ENCODE assay signal across 20 mouse cellular contexts in genomic region chr6:49924296-49924695, GRCm38 (mm10).
"Had no signal": no experiment of that assay in that cellular context is flagged by ENCODE, and none has a peak within 500 bp of the region (broad histone marks: within the 10 kb centered on the region; RNA-seq: fewer than 3 reads in every experiment).

No protein-coding gene starts in this region.

- H3K27ac ChIP-seq: left cerebral cortex, adult 2 months; liver, embryonic 13.5 days; midbrain, embryonic 15.5 days; neural tube, embryonic 12.5 days; neural tube, embryonic 15.5 days; stomach, postnatal 0 days had no signal

- H3K36me3 ChIP-seq: liver, embryonic 13.5 days; midbrain, embryonic 15.5 days; neural tube, embryonic 12.5 days; neural tube, embryonic 15.5 days had no signal

- DNase-seq: kidney, adult 11 months; kidney, adult 9 months; kidney, postnatal 14 days; kidney, postnatal 4 days; liver, embryonic 13.5 days; lung, adult 2 months; lung, postnatal 14 days; lung, postnatal 4 days; right cerebral cortex, adult 18-20 months; right cerebral cortex, postnatal 14 days; right cerebral cortex, postnatal 4 days; thymus, adult 2 months; thymus, postnatal 14 days; thymus, postnatal 4 days had no signal

- H3K27me3 ChIP-seq: liver, embryonic 13.5 days; midbrain, embryonic 15.5 days; neural tube, embryonic 12.5 days; neural tube, embryonic 15.5 days had no signal

- H3K4me1 ChIP-seq: liver, embryonic 13.5 days; midbrain, embryonic 15.5 days; neural tube, embryonic 15.5 days had no signal

- ATAC-seq: midbrain, embryonic 15.5 days had no signal

- H3K4me3 ChIP-seq: left cerebral cortex, adult 2 months; liver, embryonic 13.5 days; midbrain, embryonic 15.5 days; neural tube, embryonic 12.5 days; neural tube, embryonic 15.5 days had no signal

- H3K9ac ChIP-seq: liver, embryonic 13.5 days; midbrain, embryonic 15.5 days; neural tube, embryonic 12.5 days; neural tube, embryonic 15.5 days had no signal

- H3K4me2 ChIP-seq: liver, embryonic 13.5 days; midbrain, embryonic 11.5 days; midbrain, embryonic 15.5 days; neural tube, embryonic 12.5 days; neural tube, embryonic 15.5 days had no signal

- H3K9me3 ChIP-seq: liver, embryonic 13.5 days; midbrain, embryonic 15.5 days; neural tube, embryonic 12.5 days; neural tube, embryonic 15.5 days had no signal
